Mouse (Mus musculus) mouse embryonic stem cell (cell line): Measurements from ENCODE around the gene C530008M17Rik.

ENCODE experiments used
- in situ Hi-C, 2 experiments: fragments of 300-500 bp; cut with MboI; formaldehyde crosslinking; loops; 1 replicate in 1 of 2; 3 replicates in 1 of 2; pipeline ENCODE4 v1.14.3; 2019 to 2020; ENCODE audit warnings: low sequenced_read_pairs in 2 of 2, low pct_unique_long_range_greater_than_20kb in 1 of 2, mixed read lengths in 1 of 2; ENCODE audit not compliant: unreplicated experiment in 1 of 2

C530008M17Rik gene

GRCm38 (mm10) chr5:76791280-76791679, 135.0 kb downstream of the C530008M17Rik start:
- in situ Hi-C loops, result no loop called here

DNA sequence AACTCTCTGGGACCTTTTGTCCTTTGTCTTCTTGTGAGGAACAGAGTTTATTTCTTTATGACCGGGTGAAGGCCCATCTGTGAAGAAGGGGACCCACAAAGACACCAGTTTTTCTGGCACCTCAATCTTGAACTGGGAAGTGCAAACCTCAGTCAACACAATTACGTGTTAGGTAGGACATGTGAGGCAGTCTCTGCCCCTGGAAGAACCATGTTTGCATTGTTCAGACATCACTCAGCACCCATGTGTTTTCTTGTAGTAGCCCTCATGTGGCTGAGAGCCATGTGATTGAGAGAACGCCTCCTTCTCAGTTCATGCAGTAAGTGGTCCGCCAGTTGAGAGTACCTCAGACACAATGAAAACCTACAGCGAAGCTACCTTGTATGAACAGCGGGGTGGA, 136.4 kb downstream of the C530008M17Rik start:
- in situ Hi-C loops, result no loop called here

DNA sequence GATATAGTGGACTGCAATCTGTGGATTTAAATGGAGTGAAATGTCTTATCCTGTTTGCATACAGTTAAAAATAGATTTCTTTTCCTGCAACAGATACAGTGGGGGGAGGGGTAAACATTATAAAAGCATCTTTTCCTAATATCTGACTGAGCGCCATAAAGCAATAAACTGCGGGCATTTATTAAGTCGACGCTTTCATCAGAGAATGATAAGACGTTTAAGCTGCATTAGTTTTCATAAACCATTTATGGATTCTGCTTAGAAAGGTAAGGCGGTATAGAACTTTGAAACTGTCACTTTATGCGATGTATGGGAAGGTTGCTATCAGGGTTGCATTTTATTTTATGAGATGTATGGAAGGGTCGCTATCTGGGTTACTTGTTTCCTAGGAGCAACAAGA, 141.7 kb downstream of the C530008M17Rik start:
- in situ Hi-C loops, result no loop called here

- in situ Hi-C loops, result no loop called here
These were observed 143.2 kb downstream of the C530008M17Rik start for GRCm38 (mm10) chr5:76799471-76799870.

- in situ Hi-C loops, result no loop called here
These were observed 152.7 kb downstream of the C530008M17Rik start for GRCm38 (mm10) chr5:76809031-76809430.

DNA sequence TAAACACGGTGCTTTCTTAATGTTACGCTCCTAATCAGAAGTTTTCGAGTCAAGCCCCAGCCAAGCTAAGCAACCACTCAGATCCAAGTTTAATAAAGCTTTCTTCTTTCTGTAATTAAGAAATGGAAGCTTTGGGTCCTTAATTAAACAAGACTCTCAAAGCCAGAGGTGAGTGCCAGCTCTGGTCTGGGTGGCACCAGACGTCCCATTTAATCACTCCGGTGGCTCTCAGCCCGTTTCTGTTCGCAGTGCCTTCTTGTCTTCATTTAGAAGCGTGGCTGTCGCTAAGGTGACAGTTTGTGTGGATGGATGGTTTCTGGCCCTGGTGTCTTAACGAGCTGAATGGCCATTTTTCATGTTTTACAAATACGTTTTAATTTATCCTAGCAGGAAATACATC, 158.7 kb downstream of the C530008M17Rik start:
- in situ Hi-C loops, result no loop called here

DNA sequence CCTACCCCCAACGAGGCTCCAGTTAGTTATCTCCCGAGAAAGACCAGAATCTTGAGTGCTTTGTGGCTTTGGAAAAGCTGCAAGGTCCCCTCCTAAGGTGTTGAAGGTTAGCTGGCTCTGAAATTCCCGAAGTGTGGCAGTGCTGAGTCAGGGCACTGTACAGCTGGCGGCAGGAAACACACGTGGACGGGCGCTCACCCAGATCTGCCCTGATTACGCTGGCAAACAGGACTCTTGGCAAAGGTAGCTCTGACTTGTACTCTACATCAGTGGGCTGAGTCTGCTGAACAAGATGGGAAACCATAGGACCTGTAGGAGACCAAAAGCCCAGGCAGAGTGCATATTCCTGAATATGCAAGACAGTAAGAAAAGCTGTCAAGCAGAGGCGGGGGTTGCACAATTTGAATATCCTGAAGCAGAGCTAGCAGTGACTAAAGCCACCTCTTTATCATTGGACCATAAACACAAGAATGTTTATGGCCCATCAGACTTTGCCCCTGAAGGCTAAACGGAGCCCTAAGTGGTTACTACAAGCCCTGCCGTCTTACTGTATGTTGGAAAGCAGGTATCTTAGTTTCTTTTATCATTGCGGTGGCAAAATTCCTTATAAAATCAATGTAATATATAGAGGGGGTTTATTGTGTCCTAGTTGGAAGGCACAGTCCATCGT, 159.6 kb downstream of the C530008M17Rik start:
- in situ Hi-C loops, result no loop called here

DNA sequence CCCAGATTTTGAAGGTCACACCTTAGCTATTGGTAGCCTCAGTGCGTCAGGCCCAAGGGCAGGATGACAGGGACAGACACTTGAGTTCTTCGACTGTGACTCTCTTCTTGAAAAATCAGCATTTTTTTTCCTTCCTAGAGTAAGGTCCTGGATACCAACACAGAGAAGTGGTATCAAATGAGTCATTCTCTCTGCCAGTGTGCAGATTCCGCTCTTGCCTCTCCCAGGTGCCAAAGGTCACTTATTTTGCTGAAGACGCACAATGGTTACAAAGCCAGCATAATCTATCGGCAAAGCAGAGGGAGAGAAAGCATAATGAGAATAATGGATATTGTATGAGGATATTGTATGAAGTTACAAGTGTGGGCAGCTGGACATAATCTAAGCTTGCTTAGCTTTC, 160.4 kb downstream of the C530008M17Rik start:
- in situ Hi-C loops, result no loop called here

DNA sequence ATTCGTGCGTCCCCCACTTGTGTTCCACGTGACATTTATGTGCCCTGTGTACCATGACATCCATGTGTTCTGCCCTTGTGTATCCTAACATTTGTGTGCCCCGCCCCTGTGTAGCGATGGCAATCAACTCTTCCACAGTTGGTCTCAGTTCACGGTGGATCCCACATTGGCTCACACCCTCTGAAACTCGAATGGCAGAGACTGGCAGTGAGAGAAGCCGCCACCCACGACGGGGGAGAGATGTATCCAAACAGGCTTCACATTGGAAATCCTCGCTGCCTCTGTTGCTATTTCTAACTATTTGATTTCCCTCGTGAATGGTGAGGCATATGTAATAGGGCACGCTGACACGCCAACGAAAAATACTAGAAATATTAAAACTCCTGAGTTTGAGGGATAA, 161.4 kb downstream of the C530008M17Rik start:
- in situ Hi-C loops, result no loop called here

GRCm38 (mm10) chr5:76818807-76819206, 162.5 kb downstream of the C530008M17Rik start:
- in situ Hi-C loops, result no loop called here

DNA sequence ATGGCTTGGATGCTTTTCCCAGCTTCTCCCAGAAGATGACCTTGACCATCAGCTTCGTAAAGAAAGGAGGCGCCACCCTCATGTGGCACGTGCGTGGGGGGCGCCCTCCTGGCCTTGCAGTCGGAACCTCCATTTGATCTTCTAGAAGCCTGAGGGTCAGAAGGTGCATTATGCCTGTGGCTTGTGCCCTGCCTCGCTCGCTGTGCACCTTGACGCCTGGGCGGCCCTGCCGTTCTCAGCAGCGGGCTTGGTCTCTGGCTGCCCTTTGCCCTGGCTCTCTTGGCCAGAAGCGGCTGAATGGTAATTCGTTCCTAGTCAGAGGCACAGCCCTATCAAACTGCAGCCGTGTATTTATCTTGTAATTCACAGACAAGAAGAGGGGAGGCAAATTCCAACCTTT, 165.8 kb downstream of the C530008M17Rik start:
- in situ Hi-C loops, result no loop called here

GRCm38 (mm10) chr5:76828527-76829240, 172.4 kb downstream of the C530008M17Rik start:
- in situ Hi-C loops, result loop anchor here in 1 of 2 experiments (25.0 kb wide), 1 partner anchor 241 kb away; the partner anchor contains the start of gene Cep135

GRCm38 (mm10) chr5:76832529-76833210, 176.4 kb downstream of the C530008M17Rik start:
- in situ Hi-C loops, result loop anchor here in 1 of 2 experiments (25.0 kb wide), 1 partner anchor 245 kb away; the partner anchor contains the start of gene Cep135

GRCm38 (mm10) chr5:76837018-76837417, 180.7 kb downstream of the C530008M17Rik start:
- in situ Hi-C loops, result loop anchor here in 1 of 2 experiments (25.0 kb wide), 1 partner anchor 250 kb away; the partner anchor contains the start of gene Cep135

DNA sequence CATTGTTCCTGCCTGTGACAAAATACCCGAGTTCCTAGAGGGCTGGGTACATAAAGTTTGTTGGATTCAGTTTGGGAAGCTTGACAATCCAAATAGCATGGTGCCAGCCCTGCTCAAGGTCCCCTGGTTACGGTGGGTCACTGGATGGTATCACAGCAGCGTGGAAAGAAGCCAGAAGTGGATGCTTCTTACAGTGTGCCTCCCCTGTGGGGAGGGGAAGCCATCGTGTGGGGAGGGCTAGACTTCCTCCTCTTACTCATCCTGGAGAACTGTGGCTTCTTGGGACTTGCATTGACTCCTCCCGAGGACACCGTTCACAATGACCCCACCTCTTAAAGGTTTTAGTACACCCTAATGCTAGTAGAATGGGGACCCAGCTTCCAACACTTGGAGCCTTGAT, 183.5 kb downstream of the C530008M17Rik start:
- in situ Hi-C loops, result loop anchor here in 1 of 2 experiments (5.0 to 25.0 kb wide), 2 partner anchors 72 to 252 kb away; partner anchors contain the start of gene Cep135

DNA sequence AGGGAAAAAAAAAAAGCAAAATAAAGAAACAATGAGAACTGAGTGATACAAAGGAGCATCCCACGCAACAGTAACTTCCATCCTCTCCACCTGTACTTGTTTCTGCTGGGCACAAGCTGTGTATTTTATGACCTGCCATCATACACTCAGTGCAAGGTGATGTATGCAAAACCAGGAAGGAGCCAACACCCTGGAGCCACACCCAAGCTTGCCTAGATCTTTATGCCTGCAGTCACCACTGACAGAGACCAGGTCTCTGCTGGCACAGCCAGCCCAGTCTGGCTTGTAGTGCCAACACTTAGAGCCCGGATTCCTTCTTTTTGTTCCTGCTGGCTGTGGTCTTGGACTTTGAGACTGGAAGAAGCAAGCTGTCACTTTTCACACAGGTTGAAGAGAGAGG, 185.5 kb downstream of the C530008M17Rik start:
- in situ Hi-C loops, result loop anchor here in 1 of 2 experiments (5.0 to 25.0 kb wide), 2 partner anchors 75 to 255 kb away; partner anchors contain the start of gene Cep135

DNA sequence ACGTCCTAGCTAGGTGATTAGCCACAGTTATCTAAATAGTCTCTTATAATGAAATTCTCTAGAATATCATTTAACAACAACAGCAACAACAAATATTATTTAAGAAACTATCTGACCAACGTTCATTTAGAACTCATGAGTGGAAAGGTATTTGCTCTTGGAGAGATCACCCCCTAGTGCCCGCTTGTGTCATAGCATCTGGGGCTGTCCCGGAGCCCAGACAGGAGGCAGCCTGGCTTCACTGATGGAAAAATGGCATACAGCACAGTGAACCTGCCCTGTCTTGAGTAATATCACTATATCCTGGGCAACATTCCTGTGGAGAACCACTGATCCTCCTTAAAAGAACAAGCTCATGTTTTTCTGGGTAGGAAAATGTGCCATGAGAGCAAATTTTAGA, 187.1 kb downstream of the C530008M17Rik start:
- in situ Hi-C loops, result loop anchor here in 1 of 2 experiments (5.0 to 25.0 kb wide), 2 partner anchors 76 to 256 kb away; partner anchors contain the start of gene Cep135

- in situ Hi-C loops, result loop anchor here in 1 of 2 experiments (5.0 to 25.0 kb wide), 2 partner anchors 77 to 257 kb away; partner anchors contain the start of gene Cep135
These were observed 187.6 kb downstream of the C530008M17Rik start for GRCm38 (mm10) chr5:76843851-76844419.
